Comparison of ENCODE assay signal across 10 mouse cellular contexts in genomic region chr2:147185561-147185960, GRCm38 (mm10). TPM values are rescaled to one million over a fixed set of nuclear protein-coding genes. Genes with fewer than 3 reads are reported as not detected.
DNase-seq lines count a peak whose midpoint lies in the region; ATAC-seq and TF ChIP-seq lines count a peak whose summit lies in the region.
"Had no signal": no experiment of that assay in that cellular context is flagged by ENCODE, and none has a peak within 500 bp of the region (broad histone marks: within the 10 kb centered on the region; RNA-seq: fewer than 3 reads in every experiment).

No protein-coding gene starts in this region.

- H3K4me2 ChIP-seq in heart, embryonic 16.5 days (ENCODE audit: low read depth, low read length), result peak overlapping the region; percentile 54
- H3K4me2 ChIP-seq in midbrain, embryonic 13.5 days (replicated peaks), result peak overlapping the region; percentile 19

- 2% methylated on average over 23 of the region's 23 CpGs for WGBS in heart, adult 2 months
- 1% methylated on average over 23 of the region's 23 CpGs for WGBS in heart, embryonic 16.5 days
- WGBS in midbrain, embryonic 13.5 days, result 0% methylated on average over 23 of the region's 23 CpGs

- intact Hi-C loops in heart, adult 2 months (cut with DNase I), result loop anchor here (10.0 kb wide), 1 partner anchor 351 kb away; no protein-coding TSS in a partner anchor
- intact Hi-C loops in heart, postnatal 25 days (cut with DNase I), result loop anchor here (5.0 to 10.0 kb wide), 2 partner anchors 98 to 351 kb away; partner anchors contain the start of gene Nkx2-4

- H3K27ac ChIP-seq in heart, adult 2 months, result no peak overlapping the region
- H3K27ac ChIP-seq in heart, embryonic 16.5 days (ENCODE audit: low read length), result no peak overlapping the region
- H3K27ac ChIP-seq in midbrain, embryonic 13.5 days, result peak overlapping the region; percentile 67
- H3K27ac ChIP-seq: liver, embryonic 14.5 days had no signal

- H3K9ac ChIP-seq in heart, adult 2 months (ENCODE audit: low read depth, low read length), result peak overlapping the region; percentile 28; the same call in 1 of the 2 replicates
- no peak overlapping the region for H3K9ac ChIP-seq in heart, embryonic 16.5 days (ENCODE audit: low read length)
- H3K9ac ChIP-seq in midbrain, embryonic 13.5 days (replicated peaks), result peak overlapping the region; percentile 37
- H3K9ac ChIP-seq: liver, embryonic 14.5 days had no signal

- no peak for TF ChIP-seq CTCF in heart, adult 2 months (IDR thresholded peaks at IDR 0.05)

- H3K9me3 ChIP-seq in heart, embryonic 16.5 days (replicated peaks; ENCODE audit: control insufficient read depth, low read length), result no peaks in the 10 kb centered on the region
- H3K9me3 ChIP-seq in midbrain, embryonic 13.5 days, result no peaks in the 10 kb centered on the region

- TF ChIP-seq EP300 in heart, adult 2 months (IDR thresholded peaks at IDR 0.05; ENCODE audit: insufficient read depth, low read depth, low read length), result no peak

- peak overlapping the region; percentile 34 for H3K4me3 ChIP-seq in heart, adult 2 months
- H3K4me3 ChIP-seq in heart, embryonic 16.5 days (ENCODE audit: low read length), result peak overlapping the region; percentile 38
- peak overlapping the region; percentile 32 for H3K4me3 ChIP-seq in midbrain, embryonic 13.5 days (replicated peaks)

- TF ChIP-seq POLR2A in heart, adult 2 months (IDR thresholded peaks at IDR 0.05; ENCODE audit: insufficient read depth, low read depth, low read length), result no peak

- ATAC-seq in heart, embryonic 16.5 days (replicated peaks; ENCODE audit: extremely low read depth, insufficient read depth, low FRiP score), result no peak
- no peak for ATAC-seq in midbrain, embryonic 13.5 days
- no peak for ATAC-seq in CD4-positive, CD25-positive, alpha-beta regulatory T cell, adult 4 months

- H3K79me2 ChIP-seq in heart, adult 2 months (replicated peaks; ENCODE audit: control insufficient read depth, insufficient read depth, low read length), result no peaks in the 10 kb centered on the region

- DNase-seq in heart, adult 2 months, result no peak
- DNase-seq in heart, postnatal 25 days (ENCODE audit: low spot score), result no peak
- peak; percentile 18 for DNase-seq in R1 (ENCODE audit: low read depth, low spot score)
- no peak for DNase-seq in right cerebral cortex, postnatal 14 days
- no peak for DNase-seq in right cerebral cortex, adult 18-20 months

- H3K4me1 ChIP-seq in heart, adult 2 months (ENCODE audit: control insufficient read depth, insufficient read depth, low read length), result no peaks in the 10 kb centered on the region
- H3K4me1 ChIP-seq in heart, embryonic 16.5 days (ENCODE audit: control insufficient read depth, insufficient read depth, low read length), result peaks cover 19% of the 10 kb centered on the region
- H3K4me1 ChIP-seq in midbrain, embryonic 13.5 days (replicated peaks), result peaks cover 44% of the 10 kb centered on the region

- H3K36me3 ChIP-seq in heart, adult 2 months (ENCODE audit: control insufficient read depth, insufficient read depth, low read length), result no peaks in the 10 kb centered on the region
- H3K36me3 ChIP-seq in heart, embryonic 16.5 days (ENCODE audit: control insufficient read depth, insufficient read depth), result no peaks in the 10 kb centered on the region
- no peaks in the 10 kb centered on the region for H3K36me3 ChIP-seq in midbrain, embryonic 13.5 days

- H3K27me3 ChIP-seq in heart, adult 2 months (ENCODE audit: control insufficient read depth, insufficient read depth, low read length), result peaks cover 30% of the 10 kb centered on the region
- H3K27me3 ChIP-seq in heart, embryonic 16.5 days (ENCODE audit: control insufficient read depth, insufficient read depth, low read length), result peaks cover 94% of the 10 kb centered on the region
- H3K27me3 ChIP-seq in midbrain, embryonic 13.5 days, result peaks cover 97% of the 10 kb centered on the region

RNA-seq across cellular contexts. Expression of gene Nkx2-2, which starts 8.5 kb away (rescaled TPM):
- total RNA-seq in heart, adult 2 months (2021), result not detected
- polyA plus RNA-seq in heart, adult 2 months (2012; rRNA removed), result not detected in 2 replicates
- not detected for total RNA-seq in heart, postnatal 25 days (2021)
- not detected in 2 replicates for polyA plus RNA-seq in heart, embryonic 16.5 days (2015; fragmentation: Nextera tagmentation; extraction: Ambion mirVana)
- polyA plus RNA-seq in midbrain, embryonic 13.5 days (2015; fragmentation: Nextera tagmentation; extraction: Ambion mirVana), result 8.7 and 10.5 TPM in 2 replicates
- not detected for polyA plus RNA-seq in CD4-positive, CD25-positive, alpha-beta regulatory T cell, adult 4 months (2017; shearing (Covaris generic))
- polyA plus RNA-seq: C2C12 had no signal
